Mouse (Mus musculus): ENCODE data around the gene Acyp1. TPM values are rescaled to one million over a fixed set of nuclear protein-coding genes. Genes with fewer than 3 reads are reported as not detected.
A peak's percentile ranks its signal among the peaks of the same experiment; 100 is the strongest.

Acyp1 gene
- total RNA-seq, 1 experiment = 15.0 TPM

DNA sequence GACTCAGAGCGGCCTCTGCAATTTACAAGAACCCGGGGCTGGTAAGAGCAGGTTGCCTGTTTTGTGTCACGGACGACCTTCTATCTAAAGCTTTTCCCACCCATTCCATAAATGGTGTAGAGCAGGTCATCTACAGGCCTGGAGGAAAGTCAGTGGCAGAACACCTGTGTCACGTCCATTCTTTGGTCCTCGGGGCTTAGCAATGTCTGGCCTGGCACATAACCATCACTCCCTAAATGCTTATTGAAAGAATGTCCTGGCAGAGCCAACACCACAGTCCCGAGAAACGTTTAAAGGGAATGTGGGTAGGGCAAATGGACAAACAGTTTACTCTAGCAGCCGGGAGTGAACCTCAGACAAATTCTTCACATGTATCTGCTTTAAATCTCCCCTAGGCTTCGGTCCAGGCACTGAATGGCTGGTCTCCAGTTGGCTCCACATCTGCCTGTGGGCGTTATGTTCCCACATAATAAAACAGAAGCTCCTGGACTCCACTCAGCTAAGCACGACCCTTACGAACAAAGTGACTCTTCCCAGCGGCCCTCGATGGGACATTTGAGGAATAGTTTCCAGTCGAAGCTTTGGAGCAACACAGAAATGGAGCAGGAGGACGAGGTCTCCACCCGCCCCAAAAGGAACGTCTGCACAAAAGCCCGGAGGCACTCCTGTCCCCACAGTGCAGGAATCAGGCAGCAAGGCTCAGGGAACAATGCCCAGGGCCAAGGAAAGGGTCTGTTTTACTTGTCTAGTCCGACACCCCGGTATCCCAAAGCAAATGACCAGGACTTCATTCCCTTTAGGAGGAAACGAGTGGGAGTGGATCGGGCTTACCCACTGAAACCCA is 1.1 kb upstream of the Acyp1 start:
- H3K4me3 ChIP-seq (ENCODE audit: insufficient read depth in 1 of 2, low read depth in 1 of 2, low read length in 2 of 2, poor library complexity in 1 of 2, severe bottlenecking in 1 of 2) = no peak overlapping the region; a peak in 1 of 4 replicates

GRCm38 (mm10) chr12:85288486-85289156 is 383 bp upstream of the Acyp1 start, which contains the start of gene Zc2hc1c:
TSS of gene Zc2hc1c (plus strand) at chr12:85288591.
- Histone ChIP-seq H3K4me1 (ENCODE audit: control insufficient read depth in 2 of 2, insufficient read depth in 2 of 2, low read length in 2 of 2, poor library complexity in 1 of 2) (peaks cover 0 to 5% of the 10 kb centered on the region in 2 experiments; a peak in 1 of 4 replicates), H3K4me3 (ENCODE audit: insufficient read depth in 1 of 2, low read depth in 1 of 2, low read length in 2 of 2, poor library complexity in 1 of 2, severe bottlenecking in 1 of 2) (peak within 1 kb of the TSS; percentile 65 to 72), H3K27ac (ENCODE audit: insufficient read depth, low read depth, low read length, poor library complexity, severe bottlenecking) (no peak within 1 kb of the TSS), H3K9ac (ENCODE audit: insufficient read depth, low read depth, low read length, poor library complexity, severe bottlenecking) (peak within 1 kb of the TSS; percentile 56), H3K9me3 (ENCODE audit: control insufficient read depth, insufficient read depth, low read depth, low read length) (no peaks in the 10 kb centered on the region), H3K36me3 (ENCODE audit: control insufficient read depth, insufficient read depth, low read length, poor library complexity, severe bottlenecking) (no peaks in the 10 kb centered on the region)
- TF ChIP-seq HCFC1 (IDR thresholded peaks at IDR 0.05; ENCODE audit: borderline replicate concordance, insufficient read depth, low read length) (0 out of 2 replicates have a peak, but pooled peaks have one; percentile 3), ZNF384 (IDR thresholded peaks at IDR 0.05; ENCODE audit: low read depth, low read length) (no peak)
- peak; percentile 92 for DNase-seq (ENCODE audit: low read depth, low spot score)
- in situ Hi-C loops (cut with MboI; ENCODE audit: low sequenced_read_pairs in 2 of 2, unreplicated experiment in 2 of 2) = no loop called here

More for the DNA sequence above, 1.1 kb upstream of the Acyp1 start:
- 0 out of 2 replicates have a peak overlapping the region, but pooled peaks have one; percentile 56 for H3K9ac ChIP-seq (ENCODE audit: insufficient read depth, low read depth, low read length, poor library complexity, severe bottlenecking)
- no peaks in the 10 kb centered on the region for H3K36me3 ChIP-seq (ENCODE audit: control insufficient read depth, insufficient read depth, low read length, poor library complexity, severe bottlenecking)
- H3K4me1 ChIP-seq (ENCODE audit: control insufficient read depth in 2 of 2, insufficient read depth in 2 of 2, low read length in 2 of 2, poor library complexity in 1 of 2) = peaks cover 0 to 5% of the 10 kb centered on the region in 2 experiments; a peak in 1 of 4 replicates
- DNase-seq (ENCODE audit: low read depth, low spot score) = no peak
- H3K9me3 ChIP-seq (ENCODE audit: control insufficient read depth, insufficient read depth, low read depth, low read length) = no peaks in the 10 kb centered on the region
- in situ Hi-C loops (cut with MboI; ENCODE audit: low sequenced_read_pairs in 2 of 2, unreplicated experiment in 2 of 2) = no loop called here
- no peak overlapping the region for H3K27ac ChIP-seq (ENCODE audit: insufficient read depth, low read depth, low read length, poor library complexity, severe bottlenecking)
- no peak for TF ChIP-seq CHD2 (IDR thresholded peaks at IDR 0.05; ENCODE audit: low read depth, low read length)
- TF ChIP-seq ZNF384 (IDR thresholded peaks at IDR 0.05; ENCODE audit: low read depth, low read length) = no peak
- TF ChIP-seq ZC3H11A (IDR thresholded peaks at IDR 0.05; ENCODE audit: borderline replicate concordance, low read depth, low read length) = no peak

GRCm38 (mm10) chr12:85286941-85287340 is 1.3 kb downstream of the Acyp1 start:
- H3K4me3 ChIP-seq (ENCODE audit: insufficient read depth in 1 of 2, low read depth in 1 of 2, low read length in 2 of 2, poor library complexity in 1 of 2, severe bottlenecking in 1 of 2) = no peak overlapping the region
- no peak overlapping the region for H3K27ac ChIP-seq (ENCODE audit: insufficient read depth, low read depth, low read length, poor library complexity, severe bottlenecking)
- no peak overlapping the region for H3K9ac ChIP-seq (ENCODE audit: insufficient read depth, low read depth, low read length, poor library complexity, severe bottlenecking)
- peak; percentile 69; the same call in 1 of the 2 replicates for TF ChIP-seq ZC3H11A (IDR thresholded peaks at IDR 0.05; ENCODE audit: borderline replicate concordance, low read depth, low read length)
- no peak for TF ChIP-seq MAFK (IDR thresholded peaks at IDR 0.05; ENCODE audit: insufficient read depth, low read depth, low read length)
- H3K36me3 ChIP-seq (ENCODE audit: control insufficient read depth, insufficient read depth, low read length, poor library complexity, severe bottlenecking) = no peaks in the 10 kb centered on the region
- peaks cover 0 to 5% of the 10 kb centered on the region in 2 experiments; a peak in 1 of 4 replicates for H3K4me1 ChIP-seq (ENCODE audit: control insufficient read depth in 2 of 2, insufficient read depth in 2 of 2, low read length in 2 of 2, poor library complexity in 1 of 2)
- no peak for DNase-seq (ENCODE audit: low read depth, low spot score)
- in situ Hi-C loops (cut with MboI; ENCODE audit: low sequenced_read_pairs in 2 of 2, unreplicated experiment in 2 of 2) = no loop called here
- no peaks in the 10 kb centered on the region for H3K9me3 ChIP-seq (ENCODE audit: control insufficient read depth, insufficient read depth, low read depth, low read length)

GRCm38 (mm10) chr12:85284996-85285395 is 3.2 kb downstream of the Acyp1 start:
- H3K9me3 ChIP-seq (ENCODE audit: control insufficient read depth, insufficient read depth, low read depth, low read length) = no peaks in the 10 kb centered on the region
- no peak overlapping the region for H3K9ac ChIP-seq (ENCODE audit: insufficient read depth, low read depth, low read length, poor library complexity, severe bottlenecking)
- no peak overlapping the region for H3K4me3 ChIP-seq (ENCODE audit: insufficient read depth in 1 of 2, low read depth in 1 of 2, low read length in 2 of 2, poor library complexity in 1 of 2, severe bottlenecking in 1 of 2)
- H3K27ac ChIP-seq (ENCODE audit: insufficient read depth, low read depth, low read length, poor library complexity, severe bottlenecking) = no peak overlapping the region
- DNase-seq (ENCODE audit: low read depth, low spot score) = no peak
- H3K36me3 ChIP-seq (ENCODE audit: control insufficient read depth, insufficient read depth, low read length, poor library complexity, severe bottlenecking) = no peaks in the 10 kb centered on the region
- no peak for TF ChIP-seq CHD2 (IDR thresholded peaks at IDR 0.05; ENCODE audit: low read depth, low read length)
- no peak for TF ChIP-seq ZNF384 (IDR thresholded peaks at IDR 0.05; ENCODE audit: low read depth, low read length)
- TF ChIP-seq ZC3H11A (IDR thresholded peaks at IDR 0.05; ENCODE audit: borderline replicate concordance, low read depth, low read length) = no peak
- TF ChIP-seq MAFK (IDR thresholded peaks at IDR 0.05; ENCODE audit: insufficient read depth, low read depth, low read length) = no peak
- no peak for TF ChIP-seq HCFC1 (IDR thresholded peaks at IDR 0.05; ENCODE audit: borderline replicate concordance, insufficient read depth, low read length)
- H3K4me1 ChIP-seq (ENCODE audit: control insufficient read depth in 2 of 2, insufficient read depth in 2 of 2, low read length in 2 of 2, poor library complexity in 1 of 2) = peaks cover 0 to 5% of the 10 kb centered on the region in 2 experiments; a peak in 1 of 4 replicates
- in situ Hi-C loops (cut with MboI; ENCODE audit: low sequenced_read_pairs in 2 of 2, unreplicated experiment in 2 of 2) = no loop called here

Measured in ES-E14 (cell line).